Mouse (Mus musculus) CH12.LX (cell line): Measurements from ENCODE around the gene Cspg4. TPM values are rescaled to one million over a fixed set of nuclear protein-coding genes. Genes with fewer than 3 reads are reported as not detected.

Source experiments
- DNase-seq: peaks from one replicate; pipeline ENCODE4 v3.0.0-alpha.2; 2013; ENCODE audit errors: extremely low read depth
- H3K27ac ChIP-seq: 2 replicates; pipeline ENCODE4 v1.5.1; 2012; ENCODE audit warnings: low read depth, mild to moderate bottlenecking, control low read depth, moderate library complexity; ENCODE audit not compliant: insufficient read depth
- H3K27me3 ChIP-seq: replicated peaks from 2 replicates; pipeline ENCODE3; 2012; ENCODE audit warnings: inconsistent platforms
- H3K36me3 ChIP-seq, 2 experiments: replicated peaks in 1 of 2; 2 replicates each; pipeline versions ENCODE3 to v1.6.1; 2012; ENCODE audit warnings: inconsistent platforms in 1 of 2, low read length in 1 of 2, mild to moderate bottlenecking in 1 of 2, mixed read lengths in 1 of 2, moderate library complexity in 1 of 2; ENCODE audit not compliant: control insufficient read depth in 1 of 2, insufficient read depth in 1 of 2
- H3K4me1 ChIP-seq, 2 experiments: 2 replicates each; pipeline ENCODE4 v1.6.1; 2012; ENCODE audit warnings: inconsistent platforms in 1 of 2, moderate library complexity in 1 of 2; ENCODE audit not compliant: insufficient read depth in 2 of 2, control insufficient read depth in 1 of 2
- H3K4me2 ChIP-seq: 2 replicates; pipeline ENCODE4 v1.6.1; 2012; ENCODE audit warnings: low read depth, mild to moderate bottlenecking, control low read depth; ENCODE audit not compliant: poor library complexity, insufficient read depth, severe bottlenecking
- H3K4me3 ChIP-seq, 3 experiments: fragments of 150-350 bp in 1 of 3; sonication (generic) in 1 of 3; replicated peaks in 1 of 3; 2 replicates each; pipeline versions ENCODE3 to v1.5.1; 2011 to 2012; ENCODE audit warnings: low read depth in 2 of 3, low read length in 2 of 3, mild to moderate bottlenecking in 2 of 3, moderate library complexity in 2 of 3, control low read depth in 1 of 3, improper control_type of control experiment in 1 of 3, inconsistent platforms in 1 of 3, mixed read lengths in 1 of 3; ENCODE audit not compliant: poor library complexity in 1 of 3
- H3K79me2 ChIP-seq: replicated peaks from 2 replicates; pipeline ENCODE4 v1.6.1; 2012; ENCODE audit warnings: mild to moderate bottlenecking, moderate library complexity; ENCODE audit not compliant: control insufficient read depth, poor library complexity, insufficient read depth, severe bottlenecking; ENCODE audit errors: extremely low read depth
- H3K9ac ChIP-seq: 2 replicates; pipeline ENCODE4 v1.6.1; 2012; ENCODE audit warnings: low read depth, mild to moderate bottlenecking, control low read depth, moderate library complexity; ENCODE audit not compliant: insufficient read depth
- H3K9me3 ChIP-seq: replicated peaks from 2 replicates; pipeline ENCODE3; 2012; ENCODE audit warnings: low read length, inconsistent platforms, mixed read lengths
- BHLHE40 ChIP-seq: IDR thresholded peaks from 2 replicates; pipeline ENCODE4 v1.6.1; 2011; ENCODE audit warnings: mild to moderate bottlenecking, low read depth, low read length, improper control_type of control experiment
- CHD1 ChIP-seq: IDR thresholded peaks from 2 replicates; pipeline ENCODE4 v1.6.1; 2012; ENCODE audit warnings: low read depth, low read length, improper control_type of control experiment, inconsistent platforms
- CHD2 ChIP-seq: IDR thresholded peaks from 2 replicates; pipeline ENCODE4 v1.6.1; 2011; ENCODE audit warnings: low read length, improper control_type of control experiment
- ELF1 ChIP-seq: IDR thresholded peaks from 2 replicates; pipeline ENCODE4 v1.6.1; 2014; ENCODE audit warnings: low read depth, mild to moderate bottlenecking, inconsistent platforms, low read length, improper control_type of control experiment
- EP300 ChIP-seq: IDR thresholded peaks from 2 replicates; pipeline ENCODE4 v1.6.1; 2011; ENCODE audit warnings: low read length, improper control_type of control experiment
- IRF4 ChIP-seq: IDR thresholded peaks from 2 replicates; pipeline ENCODE4 v1.6.1; 2014; ENCODE audit warnings: low read depth, mild to moderate bottlenecking, inconsistent platforms, low read length, improper control_type of control experiment
- JUN ChIP-seq: IDR thresholded peaks from 2 replicates; pipeline ENCODE4 v1.6.1; 2011; ENCODE audit warnings: low read depth, mild to moderate bottlenecking, low read length, improper control_type of control experiment, moderate library complexity; ENCODE audit not compliant: insufficient read depth
- JUND ChIP-seq: conservative IDR thresholded peaks from 2 replicates; pipeline ENCODE4 v1.6.1; 2011; ENCODE audit warnings: low read depth, low read length, improper control_type of control experiment
- KAT2A ChIP-seq: IDR thresholded peaks from 2 replicates; pipeline ENCODE4 v1.6.1; 2012; ENCODE audit warnings: low read length, improper control_type of control experiment, inconsistent platforms; ENCODE audit not compliant: insufficient replicate concordance
- MAFK ChIP-seq: IDR thresholded peaks from 2 replicates; pipeline ENCODE4 v1.6.1; 2011; ENCODE audit warnings: low read length, improper control_type of control experiment; ENCODE audit not compliant: insufficient replicate concordance
- MAX ChIP-seq: IDR thresholded peaks from 2 replicates; pipeline ENCODE4 v1.6.1; 2011; ENCODE audit warnings: low read length, improper control_type of control experiment
- MAZ ChIP-seq: IDR thresholded peaks from 2 replicates; pipeline ENCODE4 v1.6.1; 2012; ENCODE audit warnings: low read depth, mild to moderate bottlenecking, inconsistent platforms, low read length, improper control_type of control experiment, moderate library complexity
- MEF2A ChIP-seq: IDR thresholded peaks from 2 replicates; pipeline ENCODE4 v1.6.1; 2014; ENCODE audit warnings: low read depth, mild to moderate bottlenecking, inconsistent platforms, low read length, improper control_type of control experiment, borderline replicate concordance
- NELFE ChIP-seq: IDR thresholded peaks from 2 replicates; pipeline ENCODE4 v1.6.1; 2011; ENCODE audit warnings: low read depth, low read length, improper control_type of control experiment
- NRF1 ChIP-seq: IDR thresholded peaks from 2 replicates; pipeline ENCODE4 v1.6.1; 2014; ENCODE audit warnings: low read depth, mild to moderate bottlenecking, inconsistent platforms, low read length, improper control_type of control experiment, moderate library complexity
- PAX5 ChIP-seq: IDR thresholded peaks from 2 replicates; pipeline ENCODE4 v1.6.1; 2012; ENCODE audit warnings: low read length, inconsistent platforms, mixed read lengths
- POLR2A ChIP-seq: IDR thresholded peaks from 2 replicates; pipeline ENCODE4 v1.6.1; 2011; ENCODE audit warnings: low read depth, mild to moderate bottlenecking, improper control_type of control experiment, low read length
- POLR2AphosphoS2 ChIP-seq: IDR thresholded peaks from 2 replicates; pipeline ENCODE4 v1.6.1; 2011; ENCODE audit warnings: low read depth, low read length, improper control_type of control experiment
- RAD21 ChIP-seq: IDR thresholded peaks from 2 replicates; pipeline ENCODE4 v1.6.1; 2011; ENCODE audit warnings: low read depth, mild to moderate bottlenecking, low read length, improper control_type of control experiment, moderate library complexity
- TBP ChIP-seq: conservative IDR thresholded peaks from 2 replicates; pipeline ENCODE4 v1.6.1; 2011; ENCODE audit warnings: low read depth, low read length, improper control_type of control experiment
- TCF12 ChIP-seq: IDR thresholded peaks from 2 replicates; pipeline ENCODE4 v1.6.1; 2014; ENCODE audit warnings: low read depth, mild to moderate bottlenecking, inconsistent platforms, low read length, improper control_type of control experiment
- USF2 ChIP-seq: conservative IDR thresholded peaks from 2 replicates; pipeline ENCODE4 v1.6.1; 2011; ENCODE audit warnings: low read depth, low read length, improper control_type of control experiment
- ZKSCAN1 ChIP-seq: IDR thresholded peaks from 2 replicates; pipeline ENCODE4 v1.6.1; 2012; ENCODE audit warnings: low read depth, inconsistent platforms, low read length, improper control_type of control experiment, borderline replicate concordance
- ZMIZ1 ChIP-seq: IDR thresholded peaks from 2 replicates; pipeline ENCODE4 v1.6.1; 2012; ENCODE audit warnings: low read depth, mild to moderate bottlenecking, inconsistent platforms, low read length, improper control_type of control experiment
- ZNF384 ChIP-seq: IDR thresholded peaks from 2 replicates; pipeline ENCODE4 v1.6.1; 2012; ENCODE audit warnings: low read depth, low read length, improper control_type of control experiment, inconsistent platforms
- dilution Hi-C: fragments of 300-500 bp; cut with MboI; formaldehyde crosslinking; loops from 2 replicates; pipeline ENCODE4 v1.14.3; 2020; ENCODE audit warnings: low sequenced_read_pairs; ENCODE audit not compliant: extremely low pct_unique_long_range_greater_than_20kb, extremely low pct_ligation_motif_present
- in situ Hi-C: fragments of 300-500 bp; cut with MboI; formaldehyde crosslinking; loops from 3 replicates; pipeline ENCODE4 v1.14.3; 2019; ENCODE audit warnings: low sequenced_read_pairs, low pct_ligation_motif_present, low pct_unique_long_range_greater_than_20kb, mixed read lengths
- polyA plus RNA-seq: library from polyadenylated mRNA; unstranded; fragments of >175 nt; gene quantifications from 2 replicates; pipeline ENCODE4 v1.2.1, GENCODE M21; 2012; ENCODE audit warnings: low read depth; ENCODE audit not compliant: insufficient read length
- total RNA-seq, 2 experiments: library from RNA; depleted of rRNA; stranded (reverse); fragments of 300-350 nt in 1 of 2; fragments of >200 nt in 1 of 2; gene quantifications; 2 replicates each; pipeline ENCODE4 v1.2.3; 2012 to 2014

Cspg4 gene
- total and polyA plus RNA-seq, 3 experiments = 0.06 to 0.08 TPM; not detected in 1

- no peak overlapping the region for H3K4me3 ChIP-seq
- no peaks in the 10 kb centered on the region for H3K36me3 ChIP-seq
- no peaks in the 10 kb centered on the region for H3K79me2 ChIP-seq
- TF ChIP-seq JUN = no peak
- no peak for TF ChIP-seq POLR2AphosphoS2
- TF ChIP-seq TBP = no peak
- TF ChIP-seq NELFE = no peak
- TF ChIP-seq MAZ = no peak
- no peak for TF ChIP-seq JUND
- TF ChIP-seq RAD21 = no peak
- no peak for TF ChIP-seq ZMIZ1
- TF ChIP-seq KAT2A = no peak
- no peak for TF ChIP-seq MAX
- peaks cover 70% of the 10 kb centered on the region for H3K27me3 ChIP-seq
- dilution Hi-C loops = no loop called here
- H3K27ac ChIP-seq = no peak overlapping the region
- no peaks in the 10 kb centered on the region for H3K9me3 ChIP-seq
- no peak overlapping the region for H3K4me2 ChIP-seq
- no peak overlapping the region for H3K9ac ChIP-seq
- in situ Hi-C loops = no loop called here
- H3K4me1 ChIP-seq = peaks cover 5 to 11% of the 10 kb centered on the region in 2 experiments; a peak in 3 of 4 replicates
- DNase-seq = no peak
Observed at GRCm38 (mm10) chr9:56881539-56882082, 16.8 kb downstream of the Cspg4 start.

GRCm38 (mm10) chr9:56882283-56882682 is 17.4 kb downstream of the Cspg4 start:
- DNase-seq = no peak
- peaks cover 66% of the 10 kb centered on the region for H3K27me3 ChIP-seq
- TF ChIP-seq MEF2A = no peak
- no peak for TF ChIP-seq POLR2A
- TF ChIP-seq NRF1 = no peak
- TF ChIP-seq CHD1 = no peak
- no peak for TF ChIP-seq EP300
- TF ChIP-seq ELF1 = no peak
- no peak for TF ChIP-seq USF2
- no peak for TF ChIP-seq BHLHE40
- no peak for TF ChIP-seq JUND
- no peak for TF ChIP-seq CHD2
- TF ChIP-seq PAX5 = no peak
- no peak for TF ChIP-seq MAZ
- TF ChIP-seq IRF4 = no peak
- no peak for TF ChIP-seq MAFK
- no peak for TF ChIP-seq ZKSCAN1
- no peak for TF ChIP-seq MAX
- TF ChIP-seq ZNF384 = no peak
- no peak for TF ChIP-seq KAT2A
- TF ChIP-seq TCF12 = no peak
- TF ChIP-seq JUN = no peak
- no peak overlapping the region for H3K9ac ChIP-seq
- H3K27ac ChIP-seq = no peak overlapping the region
- no peaks in the 10 kb centered on the region for H3K36me3 ChIP-seq
- H3K79me2 ChIP-seq = no peaks in the 10 kb centered on the region
- dilution Hi-C loops = no loop called here
- no peak overlapping the region for H3K4me2 ChIP-seq
- H3K4me1 ChIP-seq = peaks cover 9 to 11% of the 10 kb centered on the region in 2 experiments; a peak in 3 of 4 replicates
- no peaks in the 10 kb centered on the region for H3K9me3 ChIP-seq
- in situ Hi-C loops = no loop called here
- no peak overlapping the region for H3K4me3 ChIP-seq
